Mouse (Mus musculus): ENCODE measurements around the gene Nynrin.

- TF ChIP-seq POLR2A (IDR thresholded peaks at IDR 0.05; ENCODE audit: control insufficient read depth, low read depth, low read length) (no peak), CTCF (IDR thresholded peaks at IDR 0.05; ENCODE audit: control insufficient read depth, insufficient read depth, insufficient replicate concordance, low read depth, low read length) (no peak)
Observed at GRCm38 (mm10) chr14:55853621-55854285, at the start of gene Nynrin.
